Mouse (Mus musculus): ENCODE results near the gene Zcchc24.

The Zcchc24 gene

DNA sequence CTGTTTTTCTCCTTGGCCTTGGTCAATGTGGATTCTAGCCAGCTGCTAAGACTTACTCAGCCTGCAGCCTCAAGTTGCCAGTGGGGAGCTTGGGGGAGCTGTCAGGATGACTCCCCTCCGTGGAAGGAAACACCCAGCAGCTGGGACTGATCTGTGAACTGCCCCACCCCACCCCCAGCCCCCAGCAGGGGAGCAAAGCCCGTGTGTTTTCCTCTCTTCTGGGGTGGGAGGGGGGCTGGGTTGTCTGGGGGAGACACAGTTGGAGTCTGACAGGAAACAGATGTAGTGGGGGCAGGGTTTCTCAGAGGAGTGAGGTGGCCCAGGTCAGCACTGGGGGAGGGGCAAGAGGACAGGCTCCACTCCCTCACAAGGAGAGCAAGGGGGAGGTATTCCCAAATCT is 50.4 kb downstream of the Zcchc24 start:
- peak; percentile 76 for DNase-seq (ENCODE audit: extremely low spot score)

DNA sequence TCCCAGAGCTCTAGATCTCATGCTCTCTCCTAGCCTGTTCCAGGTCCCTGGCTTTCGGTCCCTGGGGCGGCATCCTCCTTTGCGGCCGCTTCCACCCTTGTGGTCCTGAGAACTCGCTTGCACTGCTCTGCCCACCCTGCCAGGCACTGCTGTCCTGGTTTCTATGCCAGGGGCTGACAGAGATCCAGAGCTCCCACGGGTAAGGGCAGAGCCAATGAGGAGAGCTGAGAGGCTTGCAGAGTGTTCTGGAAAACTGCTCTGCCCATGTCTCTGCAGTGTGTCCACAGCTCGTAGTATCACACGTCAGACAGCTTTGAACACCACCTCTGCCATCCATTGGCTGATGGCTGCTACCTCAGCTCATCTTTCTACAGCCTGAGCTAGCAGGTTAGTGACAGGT is 51.1 kb downstream of the Zcchc24 start:
- DNase-seq (ENCODE audit: extremely low spot score), result no peak

DNA sequence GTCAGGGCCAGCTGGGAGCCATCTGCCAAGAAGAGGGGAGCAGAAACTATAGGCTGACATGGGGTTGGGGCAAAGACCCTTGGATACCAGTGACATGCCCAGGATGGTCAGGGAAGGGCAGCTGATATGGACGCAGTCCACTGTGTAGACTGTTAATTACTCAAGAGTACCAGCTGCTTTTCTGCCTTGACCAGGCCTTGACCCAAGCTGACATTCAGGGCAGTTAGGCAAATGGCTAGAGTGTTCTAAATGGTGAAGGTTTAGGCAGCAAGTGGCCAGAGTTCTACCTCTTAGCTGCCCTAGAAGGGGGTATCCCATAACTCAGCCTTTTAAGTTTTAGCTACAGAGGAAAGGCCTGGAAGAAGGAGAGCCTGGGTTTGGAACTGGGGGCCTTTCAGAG is 52.3 kb downstream of the Zcchc24 start:
- DNase-seq (ENCODE audit: extremely low spot score), result no peak

DNA sequence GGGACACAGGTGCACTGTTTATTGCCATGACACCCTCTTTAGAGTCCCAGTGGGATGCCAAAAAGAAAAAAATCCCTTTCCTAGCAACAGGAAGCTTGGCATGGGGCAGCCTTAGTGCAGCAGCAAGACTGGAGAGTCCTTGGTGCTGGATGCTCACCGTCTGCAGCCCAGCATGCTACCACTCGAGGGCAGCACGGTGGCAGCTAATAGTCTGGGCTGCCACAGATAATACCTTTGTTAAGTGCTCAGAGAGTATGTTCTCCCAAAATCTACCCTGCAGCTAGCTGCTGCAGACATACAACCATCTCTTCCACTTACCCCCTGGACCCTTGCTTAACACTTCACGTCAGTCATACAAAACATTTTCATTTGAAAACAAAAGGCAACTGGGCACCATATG is 55.4 kb downstream of the Zcchc24 start:
- peak; percentile 27 for DNase-seq (ENCODE audit: extremely low spot score)

DNA sequence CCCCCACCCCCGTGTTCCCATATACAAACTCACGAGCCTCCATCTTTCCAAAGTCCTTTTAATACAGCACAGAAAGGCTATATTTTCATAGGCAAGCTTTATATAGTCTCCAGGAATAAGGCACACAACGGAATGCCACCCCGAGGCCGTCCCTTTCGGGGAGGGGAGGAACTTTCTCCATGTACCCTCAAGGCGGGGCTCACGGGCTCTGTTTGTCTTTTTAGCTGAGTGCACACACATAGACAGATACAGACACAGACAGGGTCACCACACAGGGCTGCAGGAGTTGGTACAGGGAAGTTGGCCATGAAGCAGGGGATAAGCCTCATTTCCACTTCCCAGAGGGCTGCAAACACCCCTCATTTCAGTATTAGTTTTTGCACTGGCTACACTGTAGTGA is 57.2 kb downstream of the Zcchc24 start:
- DNase-seq (ENCODE audit: extremely low spot score), result no peak

DNA sequence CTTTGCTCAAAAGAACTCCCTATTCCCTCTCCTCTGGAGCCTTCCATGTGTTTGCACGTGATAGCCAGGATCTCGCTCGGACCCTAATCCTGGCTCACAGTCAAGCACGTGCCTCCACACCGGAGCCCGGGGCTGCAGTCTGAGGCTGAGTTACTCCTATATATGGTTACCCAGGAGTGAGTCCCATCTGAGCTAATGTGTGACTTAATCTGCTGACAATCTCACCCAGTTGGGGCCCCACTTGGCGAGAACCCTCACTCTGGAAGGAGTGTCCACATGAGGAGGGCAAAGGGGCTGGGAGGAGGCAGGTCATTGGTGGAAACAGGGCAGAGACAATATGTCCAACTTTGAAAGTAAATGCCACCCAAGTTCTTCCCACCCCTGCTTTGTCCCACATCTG is 57.7 kb downstream of the Zcchc24 start:
- DNase-seq (ENCODE audit: extremely low spot score), result no peak

DNA sequence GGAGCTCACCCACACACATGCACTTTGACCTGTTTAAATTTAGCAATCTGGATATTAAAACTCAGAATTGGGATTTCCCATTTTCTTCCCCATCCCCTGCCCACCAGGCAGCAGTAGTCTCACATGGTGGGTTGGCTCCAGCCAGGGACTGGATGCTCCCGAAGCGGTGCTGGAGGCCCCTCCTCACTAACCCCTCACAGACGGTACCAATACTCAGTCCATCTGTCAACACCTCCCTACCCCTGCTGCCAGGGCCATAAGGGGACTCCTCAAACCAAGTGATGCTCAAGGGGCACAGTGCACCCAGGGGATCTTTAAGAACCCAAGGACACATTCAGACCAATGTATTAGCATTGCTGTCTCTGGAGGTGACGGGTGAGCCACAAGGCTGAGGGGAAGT is 58.2 kb downstream of the Zcchc24 start:
- no peak for DNase-seq (ENCODE audit: extremely low spot score)

DNA sequence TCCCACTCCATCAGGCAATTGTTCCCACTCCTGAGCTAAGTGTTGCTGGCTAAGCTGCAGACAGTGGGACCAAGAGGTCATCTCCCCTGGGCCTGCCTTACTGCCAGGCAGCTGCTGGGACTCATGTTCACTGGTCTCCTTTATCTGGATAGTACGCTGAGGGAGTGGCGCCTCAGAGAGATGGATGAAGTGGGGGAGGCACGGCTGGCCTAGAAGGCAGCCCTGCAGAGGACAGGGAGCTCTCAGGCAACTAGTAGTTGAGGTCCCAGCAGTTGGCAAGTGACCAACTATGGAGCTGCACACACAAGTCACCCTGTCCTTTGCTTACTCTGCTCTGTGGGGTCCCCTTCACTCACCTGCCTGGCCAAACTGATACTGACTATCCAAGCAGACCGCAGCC is 58.8 kb downstream of the Zcchc24 start:
- DNase-seq (ENCODE audit: extremely low spot score), result peak; percentile 17

DNA sequence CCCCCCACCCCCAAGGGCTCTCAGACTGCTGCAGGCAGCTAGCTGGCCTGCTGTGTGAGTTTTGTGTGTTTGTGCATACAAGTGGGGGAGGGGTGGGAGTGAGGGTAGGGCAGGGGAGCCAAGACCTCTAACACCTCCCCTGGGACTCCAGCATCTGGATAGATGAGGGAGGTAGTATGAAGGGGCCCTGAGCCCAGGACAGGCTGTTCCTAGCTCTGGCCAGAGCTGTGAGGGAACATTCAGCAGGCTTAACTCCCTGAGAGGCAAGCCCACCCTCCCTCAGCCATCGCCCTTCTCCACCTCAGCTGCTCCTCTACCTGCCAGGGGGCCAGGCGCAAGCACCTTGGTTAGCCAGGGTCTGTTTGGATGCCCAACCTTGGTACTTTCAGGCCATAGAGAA is 59.9 kb downstream of the Zcchc24 start:
- DNase-seq (ENCODE audit: extremely low spot score), result peak; percentile 33

DNA sequence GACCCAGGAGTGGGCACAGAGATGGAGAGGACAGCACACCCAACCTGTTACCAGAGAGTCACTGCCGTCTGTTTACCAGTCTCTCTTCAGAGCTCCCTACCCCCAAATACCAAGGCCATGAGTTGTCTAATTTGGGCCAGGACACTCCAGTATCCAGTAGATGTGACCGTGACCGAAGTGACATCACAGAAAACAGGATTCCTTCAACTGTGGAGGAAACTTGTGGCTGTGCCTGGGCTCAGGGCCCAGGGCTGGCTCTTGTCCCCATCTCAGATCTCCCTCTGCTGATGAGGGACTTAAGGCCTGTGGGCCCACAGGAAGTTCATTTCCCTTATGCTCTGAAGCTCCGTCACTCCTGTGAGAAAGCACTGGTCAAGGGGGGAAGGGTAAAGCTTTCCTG is 60.4 kb downstream of the Zcchc24 start:
- peak; percentile 20 for DNase-seq (ENCODE audit: extremely low spot score)

DNA sequence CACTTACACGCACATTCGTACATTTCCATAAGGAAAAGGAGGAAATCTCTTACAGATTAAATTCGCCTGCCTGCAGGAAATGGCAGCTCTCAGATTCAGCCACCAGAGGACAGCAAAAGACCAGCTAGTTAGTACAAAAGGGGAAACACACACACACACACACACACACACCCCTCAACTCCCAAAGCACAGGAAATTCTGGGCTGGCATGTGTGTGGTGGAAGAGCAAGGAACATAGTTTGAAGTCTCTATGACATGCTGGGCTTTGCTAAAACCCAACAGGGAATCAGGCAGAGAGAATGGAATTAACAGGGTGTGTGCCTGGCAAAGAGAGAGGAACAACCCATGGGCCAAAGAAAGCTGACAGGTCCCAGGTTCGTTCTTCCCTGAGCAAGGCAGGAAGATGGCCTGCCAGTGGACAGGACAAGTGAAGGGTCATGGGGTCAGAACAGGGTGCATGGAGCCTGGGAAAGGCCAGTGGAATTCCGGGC is 61.1 kb downstream of the Zcchc24 start:
- DNase-seq (ENCODE audit: extremely low spot score), result peak; percentile 60

DNA sequence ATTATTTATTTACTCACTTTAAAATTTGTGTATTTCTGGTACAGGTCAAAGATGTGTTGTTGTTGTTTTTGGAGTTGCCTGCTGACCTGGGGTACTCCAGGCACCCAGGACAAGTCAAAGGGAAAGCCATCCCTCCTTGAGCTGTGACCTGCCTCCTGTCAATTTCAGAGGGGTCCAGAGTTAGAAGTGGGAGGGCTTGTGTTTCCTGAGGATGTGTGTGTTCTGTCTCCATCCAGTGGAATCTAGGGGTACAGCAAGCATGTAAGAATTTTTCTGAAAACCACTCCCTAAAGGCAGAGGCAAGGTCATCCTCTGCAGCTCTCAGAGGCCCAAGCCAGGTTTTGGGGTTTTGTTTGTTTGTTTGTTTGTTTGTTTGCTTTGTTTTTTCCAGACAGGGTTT is 66.9 kb downstream of the Zcchc24 start:
- peak; percentile 51 for DNase-seq (ENCODE audit: extremely low spot score)

DNA sequence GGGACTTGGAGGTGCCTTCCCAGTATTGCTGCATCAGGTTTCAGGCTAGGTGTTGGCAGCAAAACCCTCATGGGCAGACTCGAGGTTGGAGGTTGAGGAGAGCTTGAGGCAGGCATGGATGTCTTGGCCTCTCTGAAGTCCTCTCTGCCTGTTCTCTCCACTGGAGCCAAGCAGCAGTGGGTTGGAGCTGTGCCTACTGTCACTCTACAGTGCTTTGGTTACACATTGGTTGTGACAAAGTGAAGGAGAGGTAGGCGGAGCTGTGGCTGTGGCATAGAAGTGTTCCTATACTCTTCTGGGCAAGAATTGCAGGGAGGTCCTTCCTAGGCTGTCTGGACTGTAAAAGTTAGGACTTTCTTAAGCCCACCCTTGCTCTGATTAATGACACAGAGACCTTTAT is 72.5 kb downstream of the Zcchc24 start:
- no peak for DNase-seq (ENCODE audit: extremely low spot score)

DNA sequence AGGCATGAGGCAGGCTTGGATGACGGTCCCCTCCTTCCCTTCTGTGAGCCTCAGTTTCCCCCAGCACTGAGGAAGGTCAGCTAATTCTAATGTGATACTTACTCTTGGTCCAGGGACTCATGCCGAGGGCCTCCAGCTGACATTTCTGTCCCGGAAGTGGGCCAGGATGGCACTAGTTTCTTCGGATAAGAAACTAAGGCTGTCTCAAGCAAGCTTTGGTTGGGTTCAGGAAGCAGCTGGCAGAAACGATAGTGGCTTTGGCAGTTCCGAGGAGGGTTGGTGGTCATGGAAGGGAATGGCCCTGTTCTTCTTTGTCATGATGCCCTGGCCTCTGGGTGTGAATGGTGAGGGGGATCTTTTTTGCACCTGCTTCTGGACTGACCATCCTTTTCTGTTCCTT is 73.8 kb downstream of the Zcchc24 start:
- DNase-seq (ENCODE audit: extremely low spot score), result no peak

DNA sequence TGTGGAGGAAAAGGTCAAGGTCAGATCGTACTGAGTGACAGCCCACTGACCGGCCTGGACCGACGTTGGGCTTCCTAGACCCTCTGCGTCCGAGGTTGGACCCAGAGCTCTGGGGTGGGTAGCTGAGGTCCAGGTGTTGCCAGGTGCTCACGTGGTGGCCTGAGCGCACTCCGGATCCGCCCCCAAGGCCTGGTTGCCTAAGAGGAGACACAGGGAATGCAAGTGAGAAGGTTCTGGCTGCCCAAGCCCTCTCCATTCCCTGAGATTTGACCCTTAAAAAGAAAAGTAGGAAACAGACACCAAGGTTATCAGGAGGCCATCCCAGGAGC is 74.3 kb downstream of the Zcchc24 start:
- DNase-seq (ENCODE audit: extremely low spot score), result peak; percentile 30

DNA sequence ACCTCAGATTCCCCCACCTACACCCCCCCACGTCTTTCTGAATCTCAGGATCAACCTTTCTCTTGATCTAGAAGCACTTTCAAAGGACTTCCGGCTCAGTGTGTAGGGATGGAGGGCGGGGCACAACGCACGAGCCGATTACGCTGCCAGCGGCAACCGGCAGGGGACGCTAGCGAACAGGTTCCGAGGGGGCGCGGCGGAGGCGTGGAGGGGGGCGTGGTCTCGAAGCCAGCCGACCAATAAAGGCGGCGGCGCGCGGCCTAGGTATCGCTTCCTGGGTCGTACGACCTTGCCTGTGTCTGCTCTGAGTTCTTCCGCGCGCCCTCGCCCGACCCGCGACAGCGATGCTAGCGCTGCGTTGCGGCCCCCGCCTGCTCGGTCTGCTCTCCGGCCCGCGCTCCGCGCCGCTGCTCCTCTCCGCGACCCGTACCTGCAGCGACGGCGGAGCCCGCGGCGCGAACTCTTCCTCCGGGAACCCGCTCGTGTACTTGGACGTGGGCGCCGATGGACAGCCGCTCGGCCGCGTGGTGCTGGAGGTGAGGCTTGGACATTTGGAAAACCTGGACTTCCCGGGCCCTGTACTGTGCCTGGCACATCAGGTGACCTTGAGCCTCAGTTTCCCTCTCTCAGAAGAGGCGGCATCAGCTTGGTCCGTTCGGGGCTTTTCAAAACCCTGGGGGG is 74.8 kb downstream of the Zcchc24 start, which contains the start of gene Ppif:
Gene Ppif (plus strand): TSS at position 267 of the 681 bp plus-strand sequence.
- peak; percentile 95 for DNase-seq (ENCODE audit: extremely low spot score)

DNA sequence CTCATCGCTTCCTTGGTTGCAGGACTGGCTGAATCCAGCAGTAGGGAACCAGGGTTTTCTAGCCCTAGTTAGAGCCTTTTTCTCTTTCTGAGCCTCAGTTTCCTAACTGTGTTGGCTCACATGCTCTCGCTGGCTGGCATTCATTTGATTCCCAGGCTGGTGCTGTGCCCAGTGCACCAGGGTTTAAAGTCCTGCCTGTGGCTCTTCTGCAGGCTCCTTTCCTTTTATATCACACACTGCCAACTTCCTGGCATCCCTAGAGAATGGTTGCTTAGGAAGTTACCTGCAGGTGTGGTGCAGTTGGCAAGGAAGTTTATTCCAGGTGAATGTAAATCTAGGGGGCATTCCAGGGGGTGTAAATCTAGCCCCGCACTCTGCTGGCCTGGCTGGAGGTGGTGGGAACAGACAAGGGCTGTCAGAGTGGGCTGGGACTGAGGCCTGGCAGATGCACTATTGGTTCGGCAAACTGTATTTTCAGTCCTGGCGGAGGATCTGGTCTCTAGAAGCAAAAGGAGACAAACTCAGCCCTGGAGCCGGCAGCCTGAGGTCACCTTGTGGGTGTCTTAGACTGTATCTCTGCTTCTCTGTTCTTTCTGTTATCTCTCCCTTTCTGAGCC is 75.5 kb downstream of the Zcchc24 start:
- no peak for DNase-seq (ENCODE audit: extremely low spot score)

DNA sequence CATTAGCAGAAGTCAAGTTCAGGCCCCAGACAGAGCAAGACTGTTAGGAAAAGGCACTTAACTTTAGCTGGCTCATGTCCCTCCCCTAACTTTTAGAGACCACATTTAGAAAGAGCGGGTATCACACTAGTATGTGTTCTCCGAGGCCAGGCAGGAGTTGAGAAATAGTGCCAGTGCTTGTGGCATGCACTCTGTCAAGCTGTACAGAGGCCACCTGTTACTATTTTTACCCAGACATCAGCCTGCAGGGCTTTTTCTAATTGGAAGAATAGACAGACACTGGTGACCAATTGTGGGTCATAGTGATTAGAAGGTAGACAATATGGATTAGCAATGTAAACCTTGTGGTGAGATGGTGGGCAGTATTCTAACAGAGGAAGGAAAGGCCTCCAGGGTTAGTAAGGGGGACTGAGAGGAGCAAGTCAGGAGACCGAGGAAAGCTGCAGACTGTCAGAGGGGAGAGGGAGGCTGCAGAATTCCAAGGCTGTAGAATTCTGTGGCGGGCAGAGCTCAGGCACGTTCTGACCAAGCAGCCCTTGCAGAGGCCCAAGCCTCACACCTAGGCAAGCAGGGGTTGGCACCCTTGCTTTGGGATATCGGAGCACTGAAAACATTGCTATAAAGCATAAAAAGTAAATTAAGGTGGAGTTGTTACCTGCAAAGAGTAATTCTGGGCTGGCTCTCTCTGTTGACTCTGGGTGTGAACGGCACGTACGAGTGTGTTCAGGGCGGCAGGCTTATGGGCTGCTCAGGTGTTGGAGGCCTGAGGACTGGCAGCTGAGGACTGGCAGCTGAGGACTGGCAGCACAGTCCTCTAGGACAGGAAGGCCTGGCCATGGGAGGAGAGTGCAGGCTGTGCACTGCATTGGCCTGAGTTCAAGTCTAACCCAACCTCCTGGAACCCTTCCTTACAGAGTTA is 81.6 kb downstream of the Zcchc24 start:
- no peak for DNase-seq (ENCODE audit: extremely low spot score)

DNA sequence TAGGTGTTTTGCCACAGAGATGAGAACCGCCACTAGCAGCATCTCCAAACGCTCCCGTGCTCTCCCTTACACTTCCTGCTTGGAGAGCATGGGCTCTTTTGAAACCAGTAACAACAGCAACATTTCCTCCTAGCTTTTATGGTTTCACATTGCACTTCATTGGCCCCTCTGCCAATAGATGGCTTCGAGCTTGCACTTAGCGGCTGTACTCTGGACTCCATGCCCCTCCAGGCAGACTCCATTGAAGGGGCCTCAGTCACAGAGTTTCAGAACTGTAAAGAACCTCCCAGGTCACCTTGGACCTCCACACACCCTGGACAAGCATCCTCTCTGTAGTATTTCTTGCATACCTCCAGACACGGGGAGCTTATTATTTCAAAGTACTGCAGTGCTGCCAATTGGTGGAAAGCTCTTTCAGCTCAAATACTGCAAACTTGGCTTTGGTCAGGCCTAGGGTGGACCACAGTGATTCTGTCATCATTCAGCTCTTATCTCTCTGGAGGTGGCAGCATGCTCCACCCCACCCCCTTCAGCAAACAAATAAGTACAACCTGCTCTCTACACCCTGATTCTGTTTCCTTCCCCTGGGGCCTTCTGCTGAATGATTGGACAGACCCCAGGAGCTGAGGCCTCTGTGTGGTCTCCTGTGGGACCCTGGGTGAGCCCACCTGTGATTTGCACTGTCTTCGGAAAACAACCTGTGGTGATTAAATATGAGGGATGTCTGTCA is 82.5 kb downstream of the Zcchc24 start:
- no peak for DNase-seq (ENCODE audit: extremely low spot score)

DNA sequence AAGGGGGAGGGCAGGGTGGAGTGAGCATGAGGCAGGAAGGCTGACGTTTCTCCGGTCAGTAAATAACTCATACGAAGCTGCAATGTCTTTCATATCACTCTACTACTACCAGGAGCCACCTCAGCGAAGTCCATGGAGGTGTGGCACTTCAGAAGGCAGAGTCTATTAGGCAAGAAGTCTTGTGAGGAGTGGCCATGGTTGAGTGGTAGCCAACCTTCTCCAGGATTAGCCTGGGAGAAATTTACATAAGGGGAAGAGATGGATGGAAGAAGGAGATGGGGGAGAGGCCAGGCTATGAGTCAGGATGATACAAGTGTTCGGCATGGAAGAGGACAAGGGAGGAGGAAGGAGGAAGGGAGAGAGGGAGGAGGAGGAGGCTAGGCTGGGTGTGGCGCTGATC is 86.8 kb downstream of the Zcchc24 start:
- no peak for DNase-seq (ENCODE audit: extremely low spot score)

DNA sequence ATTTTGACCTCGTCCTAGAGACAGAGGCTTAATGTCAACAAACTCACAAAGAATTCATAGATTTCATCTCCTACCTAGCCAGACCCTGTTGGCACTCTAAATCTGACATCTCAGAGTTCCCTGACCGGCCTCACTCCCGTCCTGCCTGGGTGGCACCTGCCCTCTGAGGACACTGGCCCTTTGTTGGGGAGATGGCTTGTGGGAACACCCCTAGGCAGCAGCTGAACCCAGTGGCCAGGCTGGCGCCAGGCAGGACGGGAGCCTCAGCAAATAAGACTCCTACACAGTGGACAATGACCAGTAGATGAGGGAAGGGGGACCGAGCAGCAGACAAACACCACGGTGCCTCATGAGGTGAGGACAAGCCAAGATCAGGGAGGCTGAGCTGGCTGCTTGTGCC is 89.2 kb downstream of the Zcchc24 start:
- no peak for DNase-seq (ENCODE audit: extremely low spot score)

DNA sequence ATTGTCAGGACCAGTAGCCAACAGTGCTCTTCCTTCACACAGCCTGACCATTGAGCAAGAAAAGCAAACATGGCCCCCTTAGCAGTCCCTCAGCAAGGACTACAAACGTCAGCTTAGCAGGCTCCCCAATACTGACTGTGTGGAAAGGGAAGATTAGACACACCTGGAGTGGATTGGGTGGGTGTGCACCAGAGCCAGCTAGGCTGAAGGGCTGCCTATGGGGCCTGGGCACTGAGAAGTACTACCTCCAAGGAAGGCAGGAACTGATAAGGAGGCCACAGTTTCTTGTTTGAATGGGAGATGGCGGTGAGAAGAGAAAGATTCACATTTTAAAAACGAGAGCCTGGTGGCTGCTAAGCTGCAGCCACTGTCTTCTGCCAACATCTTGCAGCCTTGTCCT is 101.3 kb downstream of the Zcchc24 start:
- no peak for DNase-seq (ENCODE audit: extremely low spot score)
